Mouse (Mus musculus): ENCODE measurements at regions not wholly inside any gene's neighbourhood (a gene's known extent, or its start where the extent isn't known, plus 50 kb on each side); places are given as distances from the start of the nearest gene placed in this dataset.

- DNase-seq (ENCODE audit: low spot score in 2 of 2), result no peak
Measured at GRCm38 (mm10) chr3:33717317-33717716, 82.3 kb upstream of the Ttc14 start.

- no peak for DNase-seq (ENCODE audit: low spot score in 2 of 2)
Measured at GRCm38 (mm10) chr3:33727915-33728314, 71.7 kb upstream of the Ttc14 start.

- peak; percentile 30 to 45 for DNase-seq (ENCODE audit: low spot score in 2 of 2)
Measured at GRCm38 (mm10) chr3:33730364-33730763, 69.3 kb upstream of the Ttc14 start.

GRCm38 (mm10) chr3:33737496-33737895, 62.1 kb upstream of the Ttc14 start:
- no peak for DNase-seq (ENCODE audit: low spot score in 2 of 2)

- peak in 1 of 2 experiments; percentile 54 for DNase-seq (ENCODE audit: low spot score in 2 of 2)
Measured at GRCm38 (mm10) chr3:33742138-33742537, 57.5 kb upstream of the Ttc14 start.

All from frontal cortex, postnatal 36 days (tissue).